Mouse (Mus musculus) forebrain, embryonic 15.5 days (tissue): ENCODE measurements around the gene Gtf3a. TPM values are rescaled to one million over a fixed set of nuclear protein-coding genes. Genes with fewer than 3 reads are reported as not detected.
A peak's percentile ranks its signal among the peaks of the same experiment; 100 is the strongest.

ENCODE experiments used
- ATAC-seq: fragments of 200-750 bp; cut with Nextera tagmentation; replicated peaks from 2 replicates; pipeline ENCODE4 v1.8.0; 2017; ENCODE audit warnings: mild to moderate bottlenecking, moderate TSS enrichment, moderate library complexity
- H3K27ac ChIP-seq: fragments of 300-500 bp; sonication (generic); replicated peaks from 2 replicates; pipeline ENCODE4 v1.5.1; 2015; ENCODE audit warnings: mild to moderate bottlenecking, inconsistent platforms
- H3K27me3 ChIP-seq: fragments of 300-500 bp; sonication (generic); 2 replicates; pipeline ENCODE4 v1.6.1; 2015; ENCODE audit warnings: inconsistent platforms
- H3K36me3 ChIP-seq: fragments of 300-500 bp; sonication (generic); 2 replicates; pipeline ENCODE4 v1.6.1; 2015; ENCODE audit warnings: mild to moderate bottlenecking, inconsistent platforms
- H3K4me1 ChIP-seq: fragments of 300-500 bp; sonication (generic); 2 replicates; pipeline ENCODE4 v1.6.1; 2015; ENCODE audit warnings: inconsistent platforms
- H3K4me2 ChIP-seq: fragments of 300-500 bp; sonication (generic); replicated peaks from 2 replicates; pipeline ENCODE4 v1.6.1; 2015; ENCODE audit warnings: mild to moderate bottlenecking, inconsistent platforms
- H3K4me3 ChIP-seq: fragments of 300-500 bp; sonication (generic); 2 replicates; pipeline ENCODE4 v1.5.1; 2015; ENCODE audit warnings: mild to moderate bottlenecking, inconsistent platforms
- H3K9ac ChIP-seq: fragments of 300-500 bp; sonication (generic); replicated peaks from 2 replicates; pipeline ENCODE4 v1.6.1; 2015; ENCODE audit warnings: mild to moderate bottlenecking, inconsistent platforms
- H3K9me3 ChIP-seq: fragments of 300-500 bp; sonication (generic); 2 replicates; pipeline ENCODE4 v1.6.1; 2016; ENCODE audit warnings: inconsistent platforms
- WGBS: fragments of 180-500 bp; shearing (Covaris S2); methylation state at CpG from one replicate; pipeline ENCODE4 v1.1.7; 2015; ENCODE audit warnings: mixed read lengths; 5-methylcytosine and 5-hydroxymethylcytosine counted together
- polyA plus RNA-seq: library from polyadenylated mRNA; unstranded; fragments of >200 nt; fragmentation: Nextera tagmentation; extraction: Ambion mirVana; gene quantifications from 2 replicates; pipeline ENCODE4 v1.2.1, GENCODE M21; 2015

The Gtf3a gene
- 123 and 124 TPM in 2 replicates for polyA plus RNA-seq

DNA sequence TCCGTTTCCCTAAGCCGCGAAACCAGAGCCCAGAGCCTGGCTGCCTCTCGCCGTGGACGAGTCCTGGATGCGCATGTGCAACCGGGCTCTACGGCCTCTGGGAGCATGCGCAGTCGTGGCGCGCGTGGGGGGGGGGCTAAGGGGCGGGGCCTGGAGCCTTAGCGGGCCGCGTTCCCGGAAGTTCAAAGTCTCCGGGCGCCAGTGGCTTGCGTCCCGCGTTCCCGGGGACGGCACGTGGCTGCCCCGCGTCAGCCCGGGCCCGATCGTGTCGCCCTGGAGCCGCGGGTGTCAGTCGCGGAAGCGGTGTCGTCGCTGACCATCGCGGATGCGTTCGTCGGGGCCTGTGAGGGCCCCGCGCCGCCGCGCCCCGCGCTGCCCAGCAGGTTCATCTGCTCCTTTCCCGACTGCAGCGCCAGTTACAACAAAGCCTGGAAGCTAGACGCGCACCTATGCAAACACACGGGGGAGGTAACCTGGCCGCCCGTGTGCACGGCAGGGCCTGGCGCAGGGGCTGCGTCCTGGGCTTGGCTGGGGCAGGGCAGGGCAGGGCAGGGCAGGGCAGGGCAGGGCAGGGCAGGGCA lies at the start of gene Gtf3a:
TSS of gene Gtf3a (plus strand) at position 150 of the 581 bp plus-strand sequence.
- Histone ChIP-seq H3K36me3 (peaks cover 32% of the 10 kb centered on the region), H3K9me3 (no peaks in the 10 kb centered on the region), H3K27me3 (0 out of 2 replicates have a peak, but pooled peaks cover 3% of the 10 kb centered on the region), H3K4me1 (peaks cover 19% of the 10 kb centered on the region), H3K4me3 (peak within 1 kb of the TSS; percentile 82), H3K9ac (peak within 1 kb of the TSS; percentile 81), H3K4me2 (peak within 1 kb of the TSS; percentile 98), H3K27ac (peak within 1 kb of the TSS; percentile 85)
- WGBS: under 1% methylated on average over 62 of the region's 62 CpGs
- ATAC-seq: peak; percentile 95

DNA sequence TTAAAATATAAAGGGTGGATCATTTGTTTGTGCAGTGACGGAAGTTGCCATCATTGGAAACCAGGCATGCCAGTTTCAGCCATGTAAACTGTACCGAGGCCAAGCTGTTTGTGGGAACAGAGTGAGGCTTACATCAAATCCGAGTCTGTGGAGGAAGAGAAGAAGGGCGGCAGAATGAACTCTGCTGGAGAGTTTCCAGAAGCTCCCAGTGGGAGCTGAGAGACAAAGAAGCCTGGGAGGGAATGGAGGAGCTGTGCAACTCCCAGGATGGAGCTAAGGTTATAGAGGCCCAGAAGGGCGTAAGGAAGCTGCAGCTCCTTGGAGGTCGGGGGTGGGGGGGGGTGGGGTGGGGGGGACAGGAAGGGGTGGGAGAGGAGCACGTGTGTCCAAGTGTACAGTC lies 48.1 kb upstream of the Gtf3a start:
- Histone ChIP-seq H3K27ac (no peak overlapping the region), H3K9me3 (no peaks in the 10 kb centered on the region), H3K27me3 (no peaks in the 10 kb centered on the region), H3K36me3 (no peaks in the 10 kb centered on the region), H3K4me3 (no peak overlapping the region), H3K4me2 (no peak overlapping the region), H3K4me1 (no peaks in the 10 kb centered on the region), H3K9ac (no peak overlapping the region)
- no peak for ATAC-seq
- 34% methylated on average over 7 of the region's 7 CpGs for WGBS

DNA sequence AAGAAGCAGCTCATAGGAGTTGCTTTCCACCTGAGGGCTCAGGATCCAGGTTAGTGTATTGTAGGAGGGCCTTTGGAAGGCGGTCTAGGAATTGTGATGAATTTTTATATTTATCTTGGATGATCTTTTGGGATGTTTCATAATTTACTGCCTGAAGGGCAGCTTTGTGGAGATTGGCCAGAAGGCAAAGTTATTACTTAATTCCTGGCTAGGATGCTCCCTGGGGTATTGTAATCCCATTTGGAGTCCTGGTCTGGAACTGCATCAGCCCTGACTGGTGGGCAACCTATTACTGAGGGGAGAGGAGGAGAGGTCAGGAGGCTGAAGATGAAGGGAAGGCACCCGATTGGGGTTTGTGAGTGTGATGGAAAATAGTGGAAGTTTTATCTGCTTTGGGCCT lies 47.0 kb upstream of the Gtf3a start:
- H3K9ac ChIP-seq: no peak overlapping the region
- no peak overlapping the region for H3K4me3 ChIP-seq
- no peaks in the 10 kb centered on the region for H3K9me3 ChIP-seq
- no peak for ATAC-seq
- no peaks in the 10 kb centered on the region for H3K36me3 ChIP-seq
- 87% methylated on average over 2 of the region's 2 CpGs for WGBS
- no peak overlapping the region for H3K27ac ChIP-seq
- H3K27me3 ChIP-seq: no peaks in the 10 kb centered on the region
- no peaks in the 10 kb centered on the region for H3K4me1 ChIP-seq
- no peak overlapping the region for H3K4me2 ChIP-seq

DNA sequence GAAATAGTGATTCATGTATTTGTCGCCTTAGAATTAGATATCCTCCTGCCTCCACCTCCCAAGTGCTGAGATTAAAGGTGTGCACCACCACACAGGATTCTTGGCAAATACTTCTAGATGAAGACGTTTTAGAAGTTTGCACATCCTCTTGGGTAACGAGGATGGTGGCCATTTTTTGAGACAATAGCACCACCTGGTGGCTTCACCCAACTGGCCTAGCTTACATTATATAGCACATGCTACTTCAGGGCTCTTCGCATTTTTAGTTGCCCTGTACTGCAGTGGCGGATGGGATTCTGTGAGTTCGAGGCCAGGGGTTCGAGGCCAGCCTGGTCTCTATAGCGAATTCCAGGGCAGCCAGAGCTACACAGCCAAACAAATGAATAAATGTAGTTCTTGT lies 44.1 kb upstream of the Gtf3a start:
- Histone ChIP-seq H3K4me3 (no peak overlapping the region), H3K9me3 (no peaks in the 10 kb centered on the region), H3K4me1 (no peaks in the 10 kb centered on the region), H3K9ac (no peak overlapping the region), H3K36me3 (no peaks in the 10 kb centered on the region), H3K4me2 (no peak overlapping the region), H3K27ac (no peak overlapping the region), H3K27me3 (peaks cover 8% of the 10 kb centered on the region)
- peak; percentile 60; the same call in 1 of the 2 replicates for ATAC-seq
- WGBS: 36% methylated on average over 8 of the region's 8 CpGs

DNA sequence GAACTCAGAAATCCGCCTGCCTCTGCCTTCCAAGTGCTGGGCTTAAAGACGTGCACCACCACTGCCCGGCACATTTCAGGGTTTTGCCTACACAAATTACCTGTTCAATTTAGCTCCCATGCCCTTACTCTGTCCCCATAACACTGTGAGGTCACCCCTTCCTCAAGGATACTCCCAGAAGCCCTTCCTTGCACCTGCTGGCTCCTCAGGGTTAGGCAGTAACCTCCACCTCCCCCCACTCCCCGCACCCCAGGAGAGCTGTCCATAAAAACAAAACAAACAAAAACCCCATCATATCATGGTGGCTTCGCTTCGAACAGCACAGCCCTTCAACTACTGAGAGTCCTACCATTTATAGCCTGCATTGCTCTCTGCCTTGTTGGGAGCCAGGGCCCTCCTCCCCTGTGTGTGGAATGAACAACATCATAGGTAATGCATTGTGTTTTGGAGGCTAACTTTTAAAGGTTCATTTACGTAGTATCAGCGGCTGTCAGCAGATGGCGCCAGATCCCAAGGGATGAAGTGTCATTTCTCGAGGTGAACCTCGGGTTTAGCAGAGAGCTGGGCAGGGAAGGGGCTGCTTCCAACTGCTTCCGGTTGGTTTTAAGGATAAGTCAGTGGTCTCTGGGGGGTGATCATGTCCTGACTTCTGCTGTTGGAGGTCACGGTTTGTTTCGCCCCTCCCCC lies 42.8 kb upstream of the Gtf3a start:
- peak; percentile 55; the same call in 1 of the 2 replicates for ATAC-seq
- no peaks in the 10 kb centered on the region for H3K4me1 ChIP-seq
- H3K4me3 ChIP-seq: peak overlapping the region; percentile 12; the same call in 1 of the 2 replicates
- H3K36me3 ChIP-seq: no peaks in the 10 kb centered on the region
- no peaks in the 10 kb centered on the region for H3K9me3 ChIP-seq
- 27% methylated on average over 14 of the region's 14 CpGs for WGBS
- H3K27ac ChIP-seq: no peak overlapping the region
- H3K9ac ChIP-seq: no peak overlapping the region
- peaks cover 11% of the 10 kb centered on the region for H3K27me3 ChIP-seq
- peak overlapping the region; percentile 16; the same call in 1 of the 2 replicates for H3K4me2 ChIP-seq

DNA sequence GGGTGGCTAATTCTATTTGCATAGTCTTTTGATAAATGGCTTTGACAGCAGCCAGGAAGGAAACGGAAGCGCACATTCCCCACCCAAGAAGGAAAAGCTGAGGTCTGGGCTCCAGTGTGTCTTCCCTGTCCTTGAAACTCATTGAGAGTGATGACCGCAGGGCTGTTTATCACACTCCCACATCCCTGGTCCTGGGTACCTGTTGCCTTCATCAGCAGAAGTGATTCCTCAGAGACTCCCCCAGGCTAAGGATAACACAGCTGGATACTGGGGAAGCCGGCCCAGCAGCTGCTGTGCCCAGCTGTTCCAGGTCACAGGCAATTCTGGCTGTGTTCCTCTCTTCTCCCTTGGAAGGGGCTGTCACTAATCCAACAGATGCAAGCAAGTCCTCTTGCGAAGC lies 40.9 kb upstream of the Gtf3a start:
- H3K27me3 ChIP-seq: peaks cover 11% of the 10 kb centered on the region
- 65% methylated on average over 5 of the region's 5 CpGs for WGBS
- ATAC-seq: no peak

DNA sequence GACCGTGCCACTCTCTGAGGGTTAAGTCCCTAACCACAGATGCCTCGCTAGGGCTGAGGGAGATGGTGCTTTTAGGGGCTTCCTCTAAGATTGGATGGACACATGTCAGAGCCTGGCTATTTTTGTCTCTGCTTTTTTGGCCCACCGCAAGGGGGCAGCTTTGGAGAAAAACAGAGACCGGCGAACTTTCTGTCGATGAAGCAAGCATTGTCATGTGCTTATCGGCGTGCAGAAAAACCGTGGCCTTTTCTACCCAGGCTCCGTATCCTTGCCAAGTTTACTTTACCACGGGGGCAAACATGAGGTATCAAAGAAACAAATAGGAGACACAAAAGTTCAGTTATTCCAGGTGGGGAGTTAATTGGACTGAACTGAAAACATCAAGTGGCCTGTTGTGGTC lies 39.8 kb upstream of the Gtf3a start:
- 48% methylated on average over 11 of the region's 11 CpGs for WGBS
- no peaks in the 10 kb centered on the region for H3K4me1 ChIP-seq
- no peaks in the 10 kb centered on the region for H3K36me3 ChIP-seq

More for the DNA sequence above, 40.9 kb upstream of the Gtf3a start:
- no peak overlapping the region for H3K27ac ChIP-seq
- H3K4me3 ChIP-seq: no peak overlapping the region
- H3K9me3 ChIP-seq: no peaks in the 10 kb centered on the region
- H3K9ac ChIP-seq: no peak overlapping the region
- H3K4me1 ChIP-seq: no peaks in the 10 kb centered on the region
- no peaks in the 10 kb centered on the region for H3K36me3 ChIP-seq
- H3K4me2 ChIP-seq: no peak overlapping the region

DNA sequence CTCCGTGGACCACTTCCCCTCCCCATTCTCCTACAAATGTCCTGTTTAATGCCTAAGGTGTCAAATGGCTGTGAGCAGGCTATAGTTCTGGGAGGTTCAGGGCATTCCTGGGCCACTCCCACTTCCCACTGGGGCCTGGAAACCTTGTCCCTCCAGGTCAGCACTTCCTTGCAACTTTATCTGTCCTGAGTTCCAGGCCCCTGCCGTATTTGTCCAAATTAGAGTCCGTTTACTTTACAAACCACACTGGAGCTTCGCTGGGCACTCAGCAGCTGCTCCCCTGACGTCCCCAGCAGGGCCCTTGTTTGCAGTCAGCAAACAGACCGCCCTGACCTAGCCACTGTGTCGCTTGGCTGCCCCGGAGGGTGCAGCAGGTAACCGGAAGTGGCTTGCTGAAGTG lies 36.3 kb upstream of the Gtf3a start:
- H3K4me1 ChIP-seq: no peaks in the 10 kb centered on the region
- peaks cover 16% of the 10 kb centered on the region for H3K27me3 ChIP-seq
- H3K9me3 ChIP-seq: no peaks in the 10 kb centered on the region
- H3K27ac ChIP-seq: no peak overlapping the region
- no peak for ATAC-seq
- no peaks in the 10 kb centered on the region for H3K36me3 ChIP-seq
- H3K9ac ChIP-seq: no peak overlapping the region
- H3K4me3 ChIP-seq: no peak overlapping the region
- 28% methylated on average over 9 of the region's 9 CpGs for WGBS
- H3K4me2 ChIP-seq: no peak overlapping the region

More for the DNA sequence above, 39.8 kb upstream of the Gtf3a start:
- Histone ChIP-seq H3K4me2 (no peak overlapping the region), H3K27ac (no peak overlapping the region), H3K27me3 (peaks cover 11% of the 10 kb centered on the region), H3K9ac (no peak overlapping the region), H3K4me3 (no peak overlapping the region), H3K9me3 (no peaks in the 10 kb centered on the region)
- no peak for ATAC-seq

DNA sequence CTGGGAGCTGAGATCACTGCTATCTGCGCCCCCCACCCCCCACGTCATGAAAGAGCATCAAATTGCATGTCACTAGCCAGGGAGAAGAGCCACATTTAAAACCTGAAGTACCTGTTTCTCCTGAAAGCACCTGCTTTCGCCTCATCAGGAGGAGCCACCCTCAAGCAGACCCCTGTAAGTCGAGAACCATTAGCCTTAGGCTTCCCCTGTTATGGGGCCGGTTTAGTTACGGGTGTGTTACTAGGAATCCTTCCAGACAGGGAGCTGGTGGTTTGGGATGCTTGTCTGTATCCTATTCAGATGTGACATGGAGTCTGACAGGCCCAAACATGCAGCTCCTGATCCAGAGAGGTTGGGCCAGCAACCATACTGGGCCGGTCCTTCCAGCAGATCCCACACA lies 35.1 kb upstream of the Gtf3a start:
- WGBS: 79% methylated on average over 7 of the region's 7 CpGs
- Histone ChIP-seq H3K4me1 (no peaks in the 10 kb centered on the region), H3K4me3 (no peak overlapping the region), H3K9me3 (no peaks in the 10 kb centered on the region), H3K4me2 (no peak overlapping the region), H3K27ac (no peak overlapping the region), H3K36me3 (no peaks in the 10 kb centered on the region), H3K27me3 (peaks cover 9% of the 10 kb centered on the region), H3K9ac (no peak overlapping the region)
- no peak for ATAC-seq

DNA sequence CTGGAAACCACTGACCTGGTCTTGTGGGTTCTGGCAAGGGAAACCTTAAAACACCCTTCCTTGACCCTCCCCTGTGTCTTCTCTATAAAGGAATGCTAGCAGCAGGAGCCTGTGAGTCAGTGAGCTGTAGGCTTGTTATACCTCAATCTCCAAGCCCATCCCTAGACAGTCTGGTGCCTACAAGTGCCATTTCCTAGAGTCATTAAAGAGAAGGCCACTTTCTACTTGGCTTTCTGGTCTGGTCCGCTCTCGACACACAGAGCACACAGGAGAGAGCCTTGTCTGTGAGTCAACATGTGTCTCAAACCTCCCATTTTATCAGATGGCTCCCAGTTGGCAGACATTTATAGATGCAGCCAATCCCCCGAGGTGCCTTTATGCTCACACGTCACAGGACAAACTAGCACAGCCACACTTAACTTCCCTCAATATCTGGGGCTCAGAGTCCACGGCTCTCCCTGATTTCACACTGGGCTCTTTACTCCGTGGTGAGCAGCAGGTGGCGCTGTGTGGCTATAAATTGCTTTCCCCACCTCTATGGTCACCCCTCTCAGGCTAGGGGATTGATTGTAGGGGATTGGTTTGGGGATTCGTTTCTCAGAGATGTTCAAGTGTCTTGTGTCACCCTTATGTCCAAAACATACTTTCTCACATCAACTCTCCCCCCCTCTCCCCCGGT lies 34.2 kb upstream of the Gtf3a start:
- Histone ChIP-seq H3K27ac (no peak overlapping the region), H3K9me3 (no peaks in the 10 kb centered on the region), H3K4me1 (no peaks in the 10 kb centered on the region), H3K4me2 (no peak overlapping the region), H3K9ac (no peak overlapping the region), H3K4me3 (no peak overlapping the region), H3K36me3 (no peaks in the 10 kb centered on the region), H3K27me3 (peaks cover 9% of the 10 kb centered on the region)
- 26% methylated on average over 9 of the region's 9 CpGs for WGBS
- ATAC-seq: peak; percentile 53; the same call in 1 of the 2 replicates

DNA sequence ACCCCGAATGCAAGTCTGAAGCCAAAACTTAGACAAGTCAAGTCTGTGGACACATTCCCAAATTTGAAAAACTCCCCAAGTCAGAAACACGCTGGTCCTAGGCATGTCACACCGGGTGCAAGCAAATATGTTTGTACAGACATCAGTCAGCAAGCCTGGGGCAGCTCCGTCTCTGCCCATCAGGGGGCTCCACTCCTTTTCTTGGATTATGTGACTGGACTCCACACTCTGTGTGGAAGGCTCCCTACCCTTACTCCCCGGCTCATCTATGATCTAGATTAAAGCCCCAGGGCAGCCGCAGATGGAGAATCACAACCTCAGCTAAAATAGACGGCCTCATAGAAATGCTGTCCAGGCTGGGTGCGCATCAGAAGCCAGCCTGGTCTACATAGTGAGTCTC lies 32.2 kb upstream of the Gtf3a start:
- H3K4me3 ChIP-seq: no peak overlapping the region
- H3K27me3 ChIP-seq: peaks cover 10% of the 10 kb centered on the region
- H3K27ac ChIP-seq: no peak overlapping the region
- peaks cover 13% of the 10 kb centered on the region for H3K4me1 ChIP-seq
- ATAC-seq: no peak
- H3K36me3 ChIP-seq: no peaks in the 10 kb centered on the region
- no peak overlapping the region for H3K4me2 ChIP-seq
- WGBS: 75% methylated on average over 8 of the region's 8 CpGs
- H3K9me3 ChIP-seq: no peaks in the 10 kb centered on the region
- no peak overlapping the region for H3K9ac ChIP-seq

DNA sequence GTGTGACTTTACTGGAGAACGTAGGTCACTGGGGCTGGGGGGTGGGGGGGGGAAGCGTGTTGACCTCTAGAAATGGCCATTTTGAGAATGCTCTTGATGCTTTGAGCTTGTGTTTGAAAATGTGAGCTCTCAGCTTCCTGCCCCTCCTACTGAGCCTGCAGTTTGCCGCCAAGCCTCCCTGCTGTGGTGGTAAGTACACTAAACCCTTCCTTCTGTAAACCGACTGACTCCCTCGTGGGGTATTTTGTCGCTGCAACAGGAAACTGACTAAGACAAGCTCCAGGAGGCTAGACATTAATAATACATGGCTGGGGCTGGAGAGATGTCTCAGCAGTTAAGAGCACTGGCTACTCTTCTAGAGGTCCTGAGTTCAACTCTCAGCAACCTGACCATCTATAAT lies 31.7 kb upstream of the Gtf3a start:
- H3K9me3 ChIP-seq: no peaks in the 10 kb centered on the region
- no peak overlapping the region for H3K4me3 ChIP-seq
- peaks cover 13% of the 10 kb centered on the region for H3K4me1 ChIP-seq
- no peaks in the 10 kb centered on the region for H3K36me3 ChIP-seq
- ATAC-seq: no peak
- H3K27me3 ChIP-seq: peaks cover 10% of the 10 kb centered on the region
- no peak overlapping the region for H3K27ac ChIP-seq
- 37% methylated on average over 6 of the region's 6 CpGs for WGBS
- H3K9ac ChIP-seq: no peak overlapping the region
- H3K4me2 ChIP-seq: no peak overlapping the region
